Mouse (Mus musculus): ENCODE results near the gene Srsf12.

Gene Srsf12

DNA sequence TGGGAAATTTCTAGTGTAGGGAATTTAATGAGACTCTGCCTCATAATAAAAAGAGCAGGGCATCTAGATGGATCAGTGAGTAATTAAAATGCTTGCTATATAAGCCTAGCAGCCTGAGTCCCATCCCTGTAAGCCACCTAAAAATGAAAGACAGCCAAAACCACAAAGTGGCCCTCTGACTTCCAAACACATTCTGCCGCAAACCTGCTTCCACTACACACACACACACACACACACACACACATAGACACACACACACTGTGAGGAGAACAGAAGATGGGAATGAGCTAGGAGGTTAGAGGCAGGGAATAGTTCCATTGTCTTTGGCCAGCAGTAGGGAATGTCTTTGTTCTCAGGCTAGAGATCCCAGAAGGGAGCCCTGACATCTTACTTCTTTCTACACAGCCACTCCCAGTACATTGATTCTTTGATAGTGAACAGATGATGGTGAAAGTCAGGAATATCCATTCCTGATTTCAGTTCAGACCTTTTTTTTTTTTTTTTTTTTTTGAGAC is 41.0 kb downstream of the Srsf12 start:
- no peak for DNase-seq

DNA sequence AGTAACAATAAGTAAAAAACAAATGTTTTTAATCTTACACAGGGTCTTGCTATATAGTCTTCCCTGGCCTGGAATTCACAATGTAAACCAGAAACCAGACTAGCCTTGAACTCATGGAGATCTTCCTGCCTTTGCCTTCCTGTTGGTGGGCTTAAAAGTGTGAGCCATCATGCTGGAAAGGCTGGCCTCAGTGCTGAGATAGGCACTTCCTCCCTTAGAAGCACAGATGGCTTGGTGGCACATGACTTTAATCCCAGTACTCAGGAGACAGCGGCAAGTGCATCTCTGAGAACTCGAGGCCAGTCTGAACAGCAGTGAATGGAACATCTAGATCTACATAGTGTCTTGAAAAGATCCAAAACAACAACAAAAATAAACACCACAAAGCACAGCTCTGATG is 42.1 kb downstream of the Srsf12 start:
- no peak for DNase-seq

DNA sequence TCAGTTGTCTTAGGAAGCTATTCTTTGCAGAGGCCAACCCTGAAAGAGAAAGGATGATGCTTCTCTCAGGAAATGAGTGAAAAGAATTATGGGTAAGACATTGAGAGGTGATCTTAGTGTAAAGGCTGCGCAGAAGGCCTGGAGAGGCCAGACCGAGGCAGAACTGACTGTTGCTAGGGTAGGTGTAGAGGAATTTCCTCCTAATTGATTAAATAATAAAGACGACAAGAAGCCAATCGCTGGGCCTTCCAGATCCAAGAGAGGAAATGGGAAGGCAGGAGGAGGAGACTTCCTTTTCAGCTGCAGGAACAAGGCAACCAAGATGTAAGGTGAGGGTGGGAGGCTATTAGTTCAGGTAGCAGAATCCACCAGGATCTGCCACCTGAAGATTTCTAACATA is 45.9 kb downstream of the Srsf12 start:
- DNase-seq: no peak

DNA sequence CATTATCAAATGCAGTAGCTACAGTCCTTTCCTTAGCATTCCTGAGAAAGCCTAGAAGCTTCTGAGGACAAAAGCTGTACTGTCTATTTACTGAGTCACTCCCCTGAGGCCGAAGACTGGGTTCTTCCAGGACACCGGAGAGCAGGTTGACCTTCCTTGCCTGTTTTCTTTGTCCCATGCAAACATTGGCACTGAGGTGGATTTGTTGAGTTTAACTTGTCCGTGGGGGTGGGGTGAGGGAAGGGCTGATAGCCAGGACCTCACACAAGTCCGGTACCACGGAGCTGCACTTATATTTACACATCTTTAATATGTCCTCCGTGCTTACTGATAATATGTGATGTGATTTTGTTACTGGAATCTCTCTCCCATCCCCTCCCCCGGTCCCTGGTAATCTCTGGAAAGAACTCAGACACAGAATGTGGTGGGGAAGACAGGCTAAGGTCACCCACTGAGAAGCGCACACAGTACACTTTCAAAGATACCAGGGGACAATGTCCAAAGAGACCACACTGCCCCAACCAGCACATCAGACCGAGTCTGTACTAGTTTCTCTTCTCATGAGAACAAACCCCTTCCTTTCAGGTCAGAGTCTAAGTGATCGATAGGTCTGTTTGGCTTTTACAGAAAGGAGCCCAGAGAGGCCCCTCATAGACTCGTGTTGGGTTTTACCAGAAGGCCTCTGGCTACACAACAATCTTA is 48.6 kb downstream of the Srsf12 start:
- DNase-seq: no peak

DNA sequence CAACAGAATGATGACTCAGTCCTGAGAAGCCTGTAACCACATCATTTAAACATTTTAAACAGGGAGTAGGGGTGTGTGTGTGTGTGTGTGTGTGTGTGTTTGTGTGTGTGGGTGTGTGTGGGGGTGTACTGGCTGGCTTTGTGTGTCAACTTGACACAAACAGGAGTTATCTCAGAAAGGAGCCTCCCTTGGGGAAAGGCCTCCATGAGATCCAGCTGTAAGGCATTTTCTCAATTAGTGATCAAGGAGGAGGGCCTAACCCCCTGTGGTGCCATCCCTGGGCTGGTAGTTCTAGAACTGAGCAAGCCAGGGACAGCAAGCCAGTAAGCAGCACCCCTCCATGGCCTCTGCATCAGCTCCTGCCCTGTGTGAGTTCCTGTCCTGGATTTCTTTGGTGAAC is 51.5 kb downstream of the Srsf12 start:
- peak; percentile 37 to 43 for DNase-seq

DNA sequence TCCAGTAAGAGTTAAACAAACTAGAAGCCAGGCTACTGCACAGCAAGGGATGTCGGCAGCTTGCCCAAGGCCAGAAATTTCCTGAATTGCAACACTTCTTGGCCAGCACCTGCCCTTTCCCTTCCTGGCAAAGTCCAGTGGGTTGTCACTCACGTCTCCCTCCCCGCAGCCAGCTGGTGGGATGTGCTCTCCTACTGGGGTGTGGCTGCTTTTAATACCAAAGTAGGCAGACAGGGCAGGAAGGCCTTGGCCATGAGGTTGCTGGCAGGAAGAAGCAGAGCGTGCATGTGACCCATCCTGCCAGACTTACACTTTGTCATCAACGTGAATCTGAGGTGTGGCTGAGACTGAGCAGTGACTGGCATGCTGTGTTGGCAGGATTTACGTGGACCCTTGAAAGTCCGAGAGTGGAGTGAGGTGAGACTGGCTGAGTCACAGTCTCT is 52.5 kb downstream of the Srsf12 start:
- peak; percentile 93 to 96 for DNase-seq

DNA sequence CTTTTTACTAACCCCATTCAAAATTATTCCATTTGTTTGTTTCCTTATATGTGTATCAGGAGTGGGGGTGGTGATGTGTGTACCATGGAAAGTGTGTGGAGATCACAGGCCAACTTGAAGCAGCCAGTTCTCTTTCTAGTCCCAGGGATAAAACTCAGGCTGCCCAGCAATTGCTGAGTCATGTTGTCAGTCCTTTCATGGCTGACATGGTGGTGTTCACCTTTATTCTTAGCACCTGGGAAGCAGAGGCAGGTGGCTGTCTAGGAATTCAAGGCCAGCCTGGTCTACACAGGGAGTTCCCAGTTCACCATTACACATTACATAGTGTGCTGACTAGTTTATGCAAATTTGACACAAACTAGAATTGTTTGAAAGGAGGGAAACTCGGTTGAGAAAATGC is 54.1 kb downstream of the Srsf12 start:
- DNase-seq: no peak

DNA sequence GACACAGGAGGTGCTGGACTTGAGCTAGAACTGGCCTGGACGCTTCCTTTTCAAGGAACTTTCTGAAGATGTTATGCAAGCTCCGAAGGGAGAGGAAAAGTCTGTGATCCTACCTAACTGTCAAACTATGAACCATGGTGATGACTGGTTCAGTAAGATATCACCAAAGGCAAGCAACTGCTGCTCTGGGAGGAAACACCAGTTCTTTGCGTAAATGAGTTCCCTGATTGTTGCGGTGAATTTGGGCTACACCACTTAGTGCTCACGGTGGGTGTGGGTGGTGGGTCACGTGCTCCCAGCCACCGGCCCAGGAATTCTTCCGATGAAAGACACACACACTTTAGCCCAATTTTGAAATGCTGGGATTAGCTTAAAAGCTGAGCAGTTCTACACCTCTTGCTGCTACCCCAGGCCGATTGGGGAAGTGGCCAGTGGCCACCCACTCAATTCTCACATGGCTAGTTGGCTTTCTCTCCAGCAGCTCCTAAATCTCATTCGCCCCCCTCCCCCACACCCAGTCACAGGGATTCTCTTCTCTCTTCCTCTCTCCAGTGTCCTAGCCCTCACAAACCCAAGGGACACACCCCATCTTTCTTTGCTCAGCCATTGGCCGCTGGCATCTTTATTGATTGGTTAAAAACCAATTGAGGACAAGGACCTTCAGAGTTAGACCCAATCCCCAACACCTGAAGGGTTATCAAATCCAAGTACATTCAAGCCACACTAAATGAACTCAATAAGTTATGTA is 56.4 kb downstream of the Srsf12 start:
- DNase-seq: no peak

DNA sequence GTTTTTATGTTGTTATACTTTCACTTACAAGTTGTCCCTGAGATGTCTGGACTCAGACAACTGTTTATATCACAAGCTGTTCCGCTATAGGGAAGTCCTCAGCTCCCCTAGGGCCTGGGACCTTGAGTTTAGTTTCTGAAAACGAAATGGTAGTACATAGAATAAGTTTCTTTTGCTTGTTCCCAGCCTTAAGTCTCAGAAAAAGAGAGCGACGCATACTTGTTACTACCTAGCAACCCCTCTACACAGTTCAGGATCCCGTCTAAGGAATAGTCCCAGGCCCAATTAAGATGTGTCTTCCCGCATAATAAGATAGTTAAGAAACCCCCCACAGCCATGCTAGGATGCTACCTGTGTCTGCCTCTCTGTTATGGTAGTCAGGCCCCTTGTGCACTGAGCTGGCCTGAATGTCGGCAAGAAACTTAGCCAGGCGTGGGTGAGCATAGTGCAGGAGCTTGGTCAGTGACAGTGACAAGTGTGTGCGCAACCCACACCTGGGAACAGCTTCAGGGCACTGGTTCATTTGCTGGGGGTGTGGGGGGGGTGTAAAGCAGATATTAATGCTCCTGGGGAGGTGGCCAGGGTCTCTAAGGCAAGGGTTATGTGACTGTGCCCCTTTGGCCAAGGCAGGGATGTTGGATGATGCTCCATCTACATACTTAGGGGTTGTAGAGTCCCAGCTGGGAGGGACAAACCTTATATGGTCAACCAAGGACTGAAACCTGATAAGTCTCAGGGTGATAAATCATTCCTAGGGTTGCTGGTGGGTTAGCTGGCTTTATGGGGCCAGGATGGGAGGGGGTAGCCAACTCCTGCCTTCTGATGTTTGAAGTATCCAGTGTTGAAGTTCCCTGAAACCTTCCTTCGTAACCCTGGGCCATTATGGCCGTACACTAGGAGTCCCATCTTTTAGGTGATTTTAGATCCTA is 61.9 kb downstream of the Srsf12 start:
- DNase-seq: no peak

DNA sequence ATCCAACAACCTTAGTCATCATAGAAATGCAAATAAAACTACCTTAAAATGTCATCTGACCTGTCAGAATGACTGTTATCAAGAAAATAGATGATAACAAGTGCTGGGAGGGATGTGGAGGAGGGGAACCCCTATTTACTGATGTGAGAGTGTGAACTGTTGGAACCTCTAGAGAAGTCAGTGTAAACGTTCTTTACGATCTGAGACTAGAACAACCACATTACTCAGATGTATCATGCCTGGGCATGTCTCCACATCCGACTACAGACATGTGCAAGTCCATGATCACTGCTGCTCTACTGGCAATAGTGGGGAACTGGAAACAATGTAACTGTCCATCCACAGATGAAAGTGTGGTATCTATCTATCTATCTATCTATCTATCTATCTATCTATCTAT is 64.6 kb downstream of the Srsf12 start:
- DNase-seq: no peak

DNA sequence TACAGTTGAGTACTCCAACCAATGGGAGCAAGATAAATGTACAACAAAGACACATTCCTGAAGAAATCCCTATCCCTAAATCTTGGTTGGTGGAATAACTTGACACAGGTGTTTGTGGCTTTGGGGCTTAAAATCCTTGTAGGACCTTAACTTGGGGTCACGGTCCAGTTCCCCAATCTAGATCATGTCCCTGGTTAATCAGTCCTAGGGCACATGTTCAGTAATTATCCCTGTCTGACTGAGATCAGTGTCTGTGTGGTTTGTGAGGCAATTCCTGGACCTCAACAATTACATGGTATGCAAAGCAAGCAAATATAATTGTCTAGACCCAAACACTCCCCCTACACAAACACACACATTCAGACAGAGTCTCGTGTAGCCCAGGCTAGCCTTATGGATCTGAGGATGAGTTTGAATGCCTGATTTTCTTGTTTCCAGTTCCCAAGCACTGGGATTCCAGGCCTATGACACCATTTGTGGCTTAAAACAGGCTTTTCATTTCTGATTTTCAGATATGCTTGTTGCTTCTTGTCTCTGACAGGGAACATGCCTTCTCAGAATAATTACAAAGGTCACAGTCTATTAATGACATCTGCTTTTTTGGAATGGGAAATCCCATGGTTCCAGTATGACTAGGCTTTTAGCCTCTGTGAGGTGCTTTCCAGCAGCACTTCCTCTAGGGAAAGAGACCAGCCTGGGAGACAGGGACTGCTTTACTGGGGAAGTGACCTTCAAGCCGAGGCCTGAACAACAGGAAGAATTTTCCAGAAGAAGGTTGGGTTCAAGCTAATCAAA is 73.3 kb downstream of the Srsf12 start:
- no peak for DNase-seq

Data from cerebellum, postnatal 10 days (tissue).